Mouse (Mus musculus): ENCODE data around the gene Ascl3. TPM values are rescaled to one million over a fixed set of nuclear protein-coding genes. Genes with fewer than 3 reads are reported as not detected.

Ascl3 gene
- polyA plus RNA-seq (2016; fragmentation: Nextera tagmentation; extraction: Ambion mirVana), result 0.47 TPM in 1 of 2 replicates, not detected in the other

- no peak within 1 kb of the TSS for H3K9ac ChIP-seq
- H3K9me3 ChIP-seq (replicated peaks), result no peaks in the 10 kb centered on the region
- no peak within 1 kb of the TSS for H3K27ac ChIP-seq
- ATAC-seq (ENCODE audit: low FRiP score), result no peak
- H3K27me3 ChIP-seq, result no peaks in the 10 kb centered on the region
- no peak within 1 kb of the TSS for H3K4me2 ChIP-seq (replicated peaks)
- H3K36me3 ChIP-seq, result peaks cover 13% of the 10 kb centered on the region
- H3K4me1 ChIP-seq, result peaks cover 3% of the 10 kb centered on the region; the same call in 1 of the 2 replicates
- H3K4me3 ChIP-seq, result no peak within 1 kb of the TSS
- 92% methylated on average over 5 of the region's 5 CpGs for WGBS
Measured at GRCm38 (mm10) chr7:109731626-109732025, at the start of gene Ascl3. Gene Ascl3, minus strand, starts transcription at chr7:109731726.

- 1% methylated on average over 24 of the region's 24 CpGs for WGBS
- Histone ChIP-seq H3K36me3 (no peaks in the 10 kb centered on the region), H3K27ac (no peak overlapping the region), H3K9me3 (replicated peaks) (no peaks in the 10 kb centered on the region), H3K4me2 (replicated peaks) (peak overlapping the region; percentile 93), H3K4me1 (peaks cover 12% of the 10 kb centered on the region), H3K9ac (peak overlapping the region; percentile 58), H3K4me3 (peak overlapping the region; percentile 52), H3K27me3 (peaks cover 47% of the 10 kb centered on the region)
- ATAC-seq (ENCODE audit: low FRiP score), result peak; percentile 78
Measured at GRCm38 (mm10) chr7:109781087-109781469, 49.6 kb upstream of the Ascl3 start.

DNA sequence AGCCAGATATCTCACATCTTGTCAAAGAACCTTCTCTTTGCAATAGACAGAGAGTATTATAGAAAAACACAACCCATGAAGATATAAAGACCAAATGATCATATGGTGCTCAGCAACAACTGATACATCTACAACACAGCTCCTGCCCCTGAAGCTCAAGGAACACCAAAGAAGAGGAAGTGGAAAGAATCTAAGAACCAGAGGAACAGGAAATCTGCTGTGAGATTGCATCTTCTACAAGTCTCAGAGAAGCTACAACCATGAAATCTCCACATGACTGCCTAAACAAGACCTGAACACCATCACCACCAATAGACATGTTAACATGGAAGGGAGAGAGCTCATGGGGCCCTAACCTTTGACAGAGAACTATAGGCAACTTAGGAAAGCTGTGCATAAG is 40.7 kb upstream of the Ascl3 start:
- Histone ChIP-seq H3K9ac (no peak overlapping the region), H3K27me3 (no peaks in the 10 kb centered on the region), H3K36me3 (no peaks in the 10 kb centered on the region), H3K4me3 (no peak overlapping the region), H3K4me2 (replicated peaks) (no peak overlapping the region), H3K9me3 (replicated peaks) (no peaks in the 10 kb centered on the region), H3K27ac (no peak overlapping the region), H3K4me1 (no peaks in the 10 kb centered on the region)
- no peak for ATAC-seq (ENCODE audit: low FRiP score)

- no peaks in the 10 kb centered on the region for H3K27me3 ChIP-seq
- no peak overlapping the region for H3K9ac ChIP-seq
- H3K4me2 ChIP-seq (replicated peaks), result no peak overlapping the region
- no peak overlapping the region for H3K27ac ChIP-seq
- no peaks in the 10 kb centered on the region for H3K4me1 ChIP-seq
- H3K4me3 ChIP-seq, result no peak overlapping the region
- no peak for ATAC-seq (ENCODE audit: low FRiP score)
- 51% methylated on average over 2 of the region's 2 CpGs for WGBS
- no peaks in the 10 kb centered on the region for H3K36me3 ChIP-seq
- no peaks in the 10 kb centered on the region for H3K9me3 ChIP-seq (replicated peaks)
Measured at GRCm38 (mm10) chr7:109768699-109769383, 37.3 kb upstream of the Ascl3 start.

DNA sequence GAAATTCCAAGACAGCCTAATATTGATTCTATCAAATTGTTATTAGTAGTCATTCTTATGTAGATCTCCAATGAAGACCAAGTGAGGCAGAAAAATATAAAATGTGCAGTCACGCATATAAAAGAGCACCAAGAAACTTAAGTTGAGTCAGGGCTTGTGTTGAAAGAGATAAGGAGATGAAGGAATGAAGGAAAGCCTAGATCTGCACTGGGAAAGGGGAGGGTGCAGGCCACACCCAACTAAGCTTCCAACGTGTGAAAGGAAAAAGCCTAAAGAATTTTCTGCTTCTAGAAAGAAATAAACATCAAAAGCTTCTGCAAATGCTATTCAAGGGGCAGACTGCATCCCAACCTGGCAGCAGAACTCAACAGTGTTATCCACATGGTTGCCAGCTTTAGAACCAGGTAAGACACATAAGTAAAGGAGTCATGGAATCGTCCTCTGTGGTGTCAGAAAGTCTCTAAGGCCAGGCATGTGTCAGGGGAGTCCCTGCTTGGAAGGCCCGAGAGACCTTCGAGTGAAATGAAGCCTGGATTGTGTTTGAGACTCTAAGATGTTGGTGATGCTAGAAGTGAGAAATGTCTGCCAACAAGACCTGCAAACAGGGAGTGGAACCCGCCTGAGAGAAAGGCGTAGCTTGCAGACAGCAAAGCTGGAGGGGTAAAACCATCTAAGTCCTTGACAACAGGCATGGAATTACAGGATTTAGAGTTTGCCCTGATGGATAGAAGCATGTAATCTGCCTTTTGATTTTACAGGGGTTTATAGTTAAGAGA is 36.2 kb upstream of the Ascl3 start:
- Histone ChIP-seq H3K9me3 (replicated peaks) (no peaks in the 10 kb centered on the region), H3K27ac (no peak overlapping the region), H3K36me3 (no peaks in the 10 kb centered on the region), H3K9ac (no peak overlapping the region), H3K4me2 (replicated peaks) (no peak overlapping the region), H3K27me3 (no peaks in the 10 kb centered on the region), H3K4me3 (no peak overlapping the region), H3K4me1 (no peaks in the 10 kb centered on the region)
- WGBS, result 83% methylated on average over 7 of the region's 7 CpGs
- ATAC-seq (ENCODE audit: low FRiP score), result no peak

- no peaks in the 10 kb centered on the region for H3K36me3 ChIP-seq
Measured at GRCm38 (mm10) chr7:109764009-109764408, 32.5 kb upstream of the Ascl3 start.

GRCm38 (mm10) chr7:109756291-109756690 is 24.8 kb upstream of the Ascl3 start:
- no peaks in the 10 kb centered on the region for H3K27me3 ChIP-seq
- ATAC-seq (ENCODE audit: low FRiP score), result no peak
- no peak overlapping the region for H3K4me2 ChIP-seq (replicated peaks)
- H3K36me3 ChIP-seq, result no peaks in the 10 kb centered on the region
- peaks cover 15% of the 10 kb centered on the region for H3K4me1 ChIP-seq
- WGBS, result 86% methylated on average over 3 of the region's 3 CpGs
- no peak overlapping the region for H3K27ac ChIP-seq
- H3K9ac ChIP-seq, result no peak overlapping the region
- no peak overlapping the region for H3K4me3 ChIP-seq
- H3K9me3 ChIP-seq (replicated peaks), result no peaks in the 10 kb centered on the region

More at GRCm38 (mm10) chr7:109764009-109764408, 32.5 kb upstream of the Ascl3 start:
- H3K27ac ChIP-seq, result no peak overlapping the region
- H3K4me1 ChIP-seq, result no peaks in the 10 kb centered on the region
- no peaks in the 10 kb centered on the region for H3K9me3 ChIP-seq (replicated peaks)
- ATAC-seq (ENCODE audit: low FRiP score), result no peak
- no peak overlapping the region for H3K4me3 ChIP-seq
- H3K9ac ChIP-seq, result no peak overlapping the region
- no peak overlapping the region for H3K4me2 ChIP-seq (replicated peaks)
- 87% methylated on average over 2 of the region's 2 CpGs for WGBS
- no peaks in the 10 kb centered on the region for H3K27me3 ChIP-seq

DNA sequence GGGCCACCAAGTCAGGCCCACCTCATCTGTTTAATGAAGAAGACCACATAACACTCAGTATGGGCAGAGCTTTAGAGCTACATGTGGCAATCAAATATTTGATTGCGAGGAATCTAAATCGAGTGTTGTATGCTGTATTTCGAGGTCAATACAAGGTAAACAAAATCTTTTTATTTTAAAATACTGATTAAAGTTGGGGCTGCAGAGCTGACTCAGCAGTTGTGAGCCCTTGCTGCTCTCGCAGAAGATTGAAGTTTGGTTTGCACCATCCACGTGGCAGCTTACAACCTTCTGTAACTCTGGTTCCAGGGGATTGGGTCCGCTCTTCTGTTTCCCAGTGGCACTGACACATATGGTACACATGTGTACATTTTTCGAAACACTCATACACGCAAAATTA is 22.5 kb upstream of the Ascl3 start:
- Histone ChIP-seq H3K9ac (no peak overlapping the region), H3K4me2 (replicated peaks) (no peak overlapping the region), H3K9me3 (replicated peaks) (no peaks in the 10 kb centered on the region), H3K27ac (no peak overlapping the region), H3K36me3 (no peaks in the 10 kb centered on the region), H3K4me1 (peaks cover 17% of the 10 kb centered on the region), H3K4me3 (no peak overlapping the region), H3K27me3 (no peaks in the 10 kb centered on the region)
- no peak for ATAC-seq (ENCODE audit: low FRiP score)
- 95% methylated on average over 8 of the region's 8 CpGs for WGBS

DNA sequence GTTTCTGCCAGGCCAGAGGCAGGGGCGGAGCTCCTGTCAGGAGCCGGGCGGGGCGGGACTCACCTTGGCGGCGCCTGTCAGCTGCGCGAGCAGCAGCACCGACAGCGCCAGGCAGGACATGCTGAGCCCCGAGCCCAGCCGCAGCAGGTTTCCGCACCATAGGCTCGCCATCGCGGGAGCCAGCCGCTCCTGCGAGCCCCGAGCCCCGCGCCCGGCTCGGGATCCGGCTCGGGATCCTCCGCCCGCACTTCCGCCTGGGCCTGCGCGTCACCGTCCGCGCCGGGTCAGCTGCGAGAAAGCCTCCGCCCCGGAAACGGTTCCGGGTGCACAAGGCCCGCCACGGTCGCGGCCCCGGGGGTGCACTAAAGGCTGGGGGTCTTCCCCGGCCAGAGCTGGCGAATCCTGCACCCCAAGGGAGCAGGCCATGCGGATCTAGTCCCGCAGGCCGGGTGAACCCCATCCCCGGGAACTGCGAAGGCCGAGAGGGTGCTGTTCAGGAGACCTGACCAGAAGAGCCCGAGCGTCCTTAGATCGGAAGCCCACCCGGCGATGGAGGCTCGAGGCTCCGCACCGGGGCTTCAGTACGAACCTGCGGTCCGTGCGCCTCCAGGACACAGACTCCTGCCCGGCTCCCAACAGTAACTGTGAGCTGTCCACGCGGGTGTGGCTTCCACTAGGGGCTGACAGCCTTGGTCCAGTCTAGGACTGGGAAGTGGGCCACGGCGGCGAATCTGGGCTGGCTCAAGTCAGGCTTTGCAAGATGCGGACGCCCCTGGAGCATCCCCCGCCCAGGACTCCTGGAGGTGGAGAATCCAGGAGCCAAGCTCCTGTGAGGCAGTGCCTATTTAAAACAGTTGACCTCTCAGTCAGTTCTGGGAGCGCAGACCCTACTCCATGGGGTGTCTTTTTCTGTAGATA is 20.7 kb upstream of the Ascl3 start, which contains the start of gene Tmem9b:
Gene Tmem9b, minus strand, starts transcription at position 868 of the 918 bp plus-strand sequence.
- Histone ChIP-seq H3K27ac (peak within 1 kb of the TSS; percentile 86), H3K4me3 (peak within 1 kb of the TSS; percentile 88), H3K9ac (peak within 1 kb of the TSS; percentile 91), H3K4me2 (replicated peaks) (peak within 1 kb of the TSS; percentile 91), H3K27me3 (no peaks in the 10 kb centered on the region), H3K4me1 (peaks cover 17% of the 10 kb centered on the region), H3K36me3 (no peaks in the 10 kb centered on the region), H3K9me3 (replicated peaks) (no peaks in the 10 kb centered on the region)
- ATAC-seq (ENCODE audit: low FRiP score), result peak; percentile 93
- under 1% methylated on average over 74 of the region's 74 CpGs for WGBS

DNA sequence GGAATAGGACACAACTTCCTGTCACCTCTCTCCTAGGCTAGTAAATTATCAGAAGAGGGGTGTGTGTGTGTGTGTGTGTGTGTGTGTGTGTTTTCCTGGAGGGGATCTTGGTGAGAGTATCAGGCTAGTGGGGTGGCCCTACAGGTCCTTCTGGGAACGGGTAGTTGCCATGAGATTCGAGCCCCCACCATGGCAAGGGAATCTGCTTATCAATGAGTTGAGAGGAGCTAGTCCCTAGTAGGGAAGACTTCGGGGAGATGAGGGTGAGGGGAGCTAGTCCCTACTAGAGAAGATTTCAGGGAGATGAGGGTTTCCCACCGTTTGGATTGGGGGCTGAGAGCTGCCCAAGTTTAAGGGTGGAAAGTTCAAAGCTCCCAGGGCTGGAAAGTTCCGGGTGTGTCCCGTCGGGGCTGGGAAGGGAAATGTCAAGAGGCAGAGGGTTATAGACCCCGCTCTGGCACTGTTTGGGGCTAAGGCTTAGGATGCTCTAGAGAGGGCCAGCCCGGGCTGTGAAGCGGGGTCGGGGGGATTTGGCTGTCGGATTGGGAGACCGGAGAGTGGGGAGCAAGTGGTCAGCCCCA is 20.0 kb upstream of the Ascl3 start:
- peak; percentile 15 for ATAC-seq (ENCODE audit: low FRiP score)
- peaks cover 17% of the 10 kb centered on the region for H3K4me1 ChIP-seq
- H3K4me2 ChIP-seq (replicated peaks), result peak overlapping the region; percentile 91
- H3K27me3 ChIP-seq, result no peaks in the 10 kb centered on the region
- peak overlapping the region; percentile 91 for H3K9ac ChIP-seq
- H3K36me3 ChIP-seq, result peaks cover 2% of the 10 kb centered on the region
- peak overlapping the region; percentile 88 for H3K4me3 ChIP-seq
- H3K9me3 ChIP-seq (replicated peaks), result no peaks in the 10 kb centered on the region
- 4% methylated on average over 13 of the region's 13 CpGs for WGBS
- H3K27ac ChIP-seq, result peak overlapping the region; percentile 86

GRCm38 (mm10) chr7:109747747-109748146 is 16.2 kb upstream of the Ascl3 start:
- H3K4me3 ChIP-seq, result no peak overlapping the region
- H3K27ac ChIP-seq, result no peak overlapping the region
- no peak for ATAC-seq (ENCODE audit: low FRiP score)
- 59% methylated on average over 1 of the region's 1 CpGs for WGBS
- H3K9me3 ChIP-seq (replicated peaks), result no peaks in the 10 kb centered on the region
- peaks cover 30% of the 10 kb centered on the region for H3K36me3 ChIP-seq
- H3K9ac ChIP-seq, result no peak overlapping the region
- H3K4me1 ChIP-seq, result peaks cover 8% of the 10 kb centered on the region
- H3K27me3 ChIP-seq, result no peaks in the 10 kb centered on the region
- H3K4me2 ChIP-seq (replicated peaks), result no peak overlapping the region

DNA sequence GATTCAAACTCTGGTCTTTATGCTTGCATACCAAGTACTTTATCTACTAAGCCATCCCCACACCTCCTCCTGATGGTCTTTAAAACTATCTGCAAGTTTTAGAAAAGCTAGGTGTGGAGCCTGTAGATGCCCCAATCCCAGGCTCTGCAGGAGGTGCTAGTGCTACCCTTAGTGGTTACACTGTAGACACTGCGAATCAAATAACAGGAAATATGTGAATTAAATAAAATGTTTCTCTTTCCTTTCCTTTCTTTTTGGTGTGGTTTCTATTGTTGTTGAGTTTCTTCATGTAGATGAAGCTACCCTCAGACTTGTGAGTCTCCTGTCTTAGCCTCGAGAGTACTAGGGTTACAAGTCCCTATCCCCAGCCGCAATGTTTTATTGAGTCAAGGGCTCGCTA is 10.2 kb upstream of the Ascl3 start:
- 93% methylated on average over 4 of the region's 4 CpGs for WGBS
- Histone ChIP-seq H3K36me3 (peaks cover 59% of the 10 kb centered on the region), H3K27me3 (no peaks in the 10 kb centered on the region), H3K27ac (no peak overlapping the region), H3K4me2 (replicated peaks) (no peak overlapping the region), H3K9ac (no peak overlapping the region), H3K4me3 (no peak overlapping the region), H3K4me1 (no peaks in the 10 kb centered on the region), H3K9me3 (replicated peaks) (no peaks in the 10 kb centered on the region)
- ATAC-seq (ENCODE audit: low FRiP score), result no peak

All from hindbrain, embryonic 12.5 days (tissue).